Mouse (Mus musculus): ENCODE measurements at regions not wholly inside any gene's neighbourhood (a gene's known extent, or its start where the extent isn't known, plus 50 kb on each side); places are given as distances from the start of the nearest gene placed in this dataset.
A peak's percentile ranks its signal among the peaks of the same experiment; 100 is the strongest.

- H3K27ac ChIP-seq (ENCODE audit: insufficient read depth, low read length), result no peak overlapping the region
- H3K27me3 ChIP-seq (ENCODE audit: control insufficient read depth, insufficient read depth, low read length), result no peaks in the 10 kb centered on the region
- TF ChIP-seq CTCF (IDR thresholded peaks at IDR 0.05; ENCODE audit: borderline replicate concordance, insufficient read depth, low read depth, low read length) (no peak), POLR2A (IDR thresholded peaks at IDR 0.05; ENCODE audit: borderline replicate concordance, insufficient read depth, low read length) (no peak)
- 86% methylated on average over 2 of the region's 2 CpGs for WGBS
- no peak for DNase-seq
- H3K4me1 ChIP-seq (ENCODE audit: control insufficient read depth, insufficient read depth, low read length), result peaks cover 4% of the 10 kb centered on the region; the same call in 1 of the 2 replicates
- H3K4me3 ChIP-seq (replicated peaks; ENCODE audit: insufficient read depth, low read depth, low read length), result no peak overlapping the region
These were observed 103.5 kb upstream of the Tle3 start for GRCm38 (mm10) chr9:61268681-61269080.

DNA sequence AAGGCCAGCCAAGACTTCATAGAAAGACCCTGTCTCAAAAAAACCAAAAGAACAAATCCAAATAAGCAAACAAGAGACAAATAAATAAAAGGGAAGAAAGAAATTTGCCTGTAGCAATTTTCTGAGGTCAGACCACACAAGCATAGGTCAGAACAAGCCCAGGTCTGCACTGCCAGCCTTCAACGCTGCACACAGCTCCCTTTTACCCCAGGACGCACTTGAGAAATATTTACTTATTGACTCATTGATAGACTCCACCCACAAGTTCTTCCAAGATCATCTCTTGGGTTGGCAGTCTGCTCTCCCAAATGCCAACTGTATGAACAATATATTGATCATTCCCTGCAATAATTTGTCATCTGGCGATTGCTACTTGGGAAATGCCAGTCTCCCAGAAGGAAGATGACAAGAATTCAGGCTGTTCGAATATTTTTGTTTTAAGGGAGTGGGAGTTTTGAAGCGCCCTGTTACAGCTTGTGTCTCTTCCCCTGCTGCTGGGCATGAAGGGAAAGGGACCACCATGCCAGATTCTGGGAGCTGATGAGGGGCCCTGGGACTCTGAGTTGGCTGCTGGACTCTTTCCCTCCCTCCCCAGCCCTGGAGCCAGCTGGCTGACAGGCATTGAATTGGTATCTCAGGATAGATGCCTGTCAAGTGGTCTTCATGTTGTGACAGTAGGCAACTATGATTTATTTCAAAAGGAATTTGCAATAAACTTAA lies 102.9 kb upstream of the Tle3 start:
- Histone ChIP-seq H3K4me3 (replicated peaks; ENCODE audit: insufficient read depth, low read depth, low read length) (no peak overlapping the region), H3K4me1 (ENCODE audit: control insufficient read depth, insufficient read depth, low read length) (peaks cover 4% of the 10 kb centered on the region; the same call in 1 of the 2 replicates), H3K27me3 (ENCODE audit: control insufficient read depth, insufficient read depth, low read length) (no peaks in the 10 kb centered on the region), H3K27ac (ENCODE audit: insufficient read depth, low read length) (no peak overlapping the region)
- TF ChIP-seq CTCF (IDR thresholded peaks at IDR 0.05; ENCODE audit: borderline replicate concordance, insufficient read depth, low read depth, low read length), result no peak
- TF ChIP-seq POLR2A (IDR thresholded peaks at IDR 0.05; ENCODE audit: borderline replicate concordance, insufficient read depth, low read length), result no peak
- WGBS, result 95% methylated on average over 5 of the region's 5 CpGs
- DNase-seq, result no peak

GRCm38 (mm10) chr9:61271243-61271642 lies 100.9 kb upstream of the Tle3 start:
- 100% methylated on average over 1 of the region's 1 CpGs for WGBS
- no peak overlapping the region for H3K4me3 ChIP-seq (replicated peaks; ENCODE audit: insufficient read depth, low read depth, low read length)
- H3K27ac ChIP-seq (ENCODE audit: insufficient read depth, low read length), result no peak overlapping the region
- H3K27me3 ChIP-seq (ENCODE audit: control insufficient read depth, insufficient read depth, low read length), result no peaks in the 10 kb centered on the region
- DNase-seq, result no peak
- H3K4me1 ChIP-seq (ENCODE audit: control insufficient read depth, insufficient read depth, low read length), result peaks cover 4% of the 10 kb centered on the region; the same call in 1 of the 2 replicates
- TF ChIP-seq POLR2A (IDR thresholded peaks at IDR 0.05; ENCODE audit: borderline replicate concordance, insufficient read depth, low read length) (no peak), CTCF (IDR thresholded peaks at IDR 0.05; ENCODE audit: borderline replicate concordance, insufficient read depth, low read depth, low read length) (no peak)

- no peaks in the 10 kb centered on the region for H3K27me3 ChIP-seq (ENCODE audit: control insufficient read depth, insufficient read depth, low read length)
- H3K4me1 ChIP-seq (ENCODE audit: control insufficient read depth, insufficient read depth, low read length), result peaks cover 4% of the 10 kb centered on the region; the same call in 1 of the 2 replicates
- TF ChIP-seq CTCF (IDR thresholded peaks at IDR 0.05; ENCODE audit: borderline replicate concordance, insufficient read depth, low read depth, low read length), result no peak
- TF ChIP-seq POLR2A (IDR thresholded peaks at IDR 0.05; ENCODE audit: borderline replicate concordance, insufficient read depth, low read length), result no peak
- DNase-seq, result no peak
- no peak overlapping the region for H3K4me3 ChIP-seq (replicated peaks; ENCODE audit: insufficient read depth, low read depth, low read length)
- H3K27ac ChIP-seq (ENCODE audit: insufficient read depth, low read length), result no peak overlapping the region
- WGBS, result 79% methylated on average over 5 of the region's 5 CpGs
These were observed 100.3 kb upstream of the Tle3 start for GRCm38 (mm10) chr9:61271769-61272352.

GRCm38 (mm10) chr9:61274020-61274419 lies 98.1 kb upstream of the Tle3 start:
- TF ChIP-seq POLR2A (IDR thresholded peaks at IDR 0.05; ENCODE audit: borderline replicate concordance, insufficient read depth, low read length) (no peak), CTCF (IDR thresholded peaks at IDR 0.05; ENCODE audit: borderline replicate concordance, insufficient read depth, low read depth, low read length) (no peak)
- Histone ChIP-seq H3K27me3 (ENCODE audit: control insufficient read depth, insufficient read depth, low read length) (no peaks in the 10 kb centered on the region), H3K4me3 (replicated peaks; ENCODE audit: insufficient read depth, low read depth, low read length) (no peak overlapping the region), H3K4me1 (ENCODE audit: control insufficient read depth, insufficient read depth, low read length) (peaks cover 10% of the 10 kb centered on the region), H3K27ac (ENCODE audit: insufficient read depth, low read length) (no peak overlapping the region)
- DNase-seq, result no peak
- 92% methylated on average over 9 of the region's 9 CpGs for WGBS

GRCm38 (mm10) chr9:61277369-61278215 lies 94.6 kb upstream of the Tle3 start:
- Histone ChIP-seq H3K4me1 (ENCODE audit: control insufficient read depth, insufficient read depth, low read length) (peaks cover 23% of the 10 kb centered on the region), H3K27me3 (ENCODE audit: control insufficient read depth, insufficient read depth, low read length) (no peaks in the 10 kb centered on the region), H3K27ac (ENCODE audit: insufficient read depth, low read length) (no peak overlapping the region), H3K4me3 (replicated peaks; ENCODE audit: insufficient read depth, low read depth, low read length) (no peak overlapping the region)
- 22% methylated on average over 21 of the region's 21 CpGs for WGBS
- peak; percentile 64 to 73 for DNase-seq
- TF ChIP-seq CTCF (IDR thresholded peaks at IDR 0.05; ENCODE audit: borderline replicate concordance, insufficient read depth, low read depth, low read length), result peak; percentile 70; the same call in 1 of the 2 replicates
- TF ChIP-seq POLR2A (IDR thresholded peaks at IDR 0.05; ENCODE audit: borderline replicate concordance, insufficient read depth, low read length), result no peak

DNA sequence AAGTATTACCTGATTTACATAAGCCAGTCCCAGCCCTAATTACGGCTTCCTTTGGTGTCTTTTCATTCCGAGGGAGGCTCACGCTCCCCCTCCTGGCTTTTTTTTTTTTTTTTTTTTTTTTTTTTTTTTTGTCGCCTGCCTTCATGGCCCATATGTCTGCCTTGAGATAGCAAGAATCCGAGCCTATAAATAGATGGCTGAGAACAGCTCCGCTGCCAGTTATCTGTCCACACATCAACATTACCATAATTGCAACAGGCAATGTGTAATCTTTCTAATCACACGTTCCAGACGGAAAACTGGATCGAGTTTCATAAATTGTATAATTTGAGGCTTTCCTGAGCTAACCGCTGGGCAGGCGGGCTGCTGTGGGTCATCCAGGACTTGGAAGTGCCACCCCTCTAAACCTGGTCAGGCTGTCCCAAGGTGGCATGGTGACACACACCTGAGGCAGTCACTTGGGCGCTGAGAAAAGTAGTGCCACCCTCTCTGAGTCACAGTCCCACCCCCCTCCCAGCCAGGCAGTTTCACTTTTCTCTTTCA lies 93.9 kb upstream of the Tle3 start:
- H3K4me3 ChIP-seq (replicated peaks; ENCODE audit: insufficient read depth, low read depth, low read length), result no peak overlapping the region
- TF ChIP-seq CTCF (IDR thresholded peaks at IDR 0.05; ENCODE audit: borderline replicate concordance, insufficient read depth, low read depth, low read length) (no peak), POLR2A (IDR thresholded peaks at IDR 0.05; ENCODE audit: borderline replicate concordance, insufficient read depth, low read length) (no peak)
- 18% methylated on average over 12 of the region's 12 CpGs for WGBS
- DNase-seq, result peak; percentile 51 to 69
- no peak overlapping the region for H3K27ac ChIP-seq (ENCODE audit: insufficient read depth, low read length)
- no peaks in the 10 kb centered on the region for H3K27me3 ChIP-seq (ENCODE audit: control insufficient read depth, insufficient read depth, low read length)
- peaks cover 30% of the 10 kb centered on the region for H3K4me1 ChIP-seq (ENCODE audit: control insufficient read depth, insufficient read depth, low read length)

All from cerebellum, adult 2 months (tissue).